Mouse (Mus musculus): ENCODE results near the gene Fzd4.

Fzd4 gene

GRCm38 (mm10) chr7:89401136-89401858, 2.9 kb upstream of the Fzd4 start:
- DNase-seq (ENCODE audit: low spot score), result no peak

DNA sequence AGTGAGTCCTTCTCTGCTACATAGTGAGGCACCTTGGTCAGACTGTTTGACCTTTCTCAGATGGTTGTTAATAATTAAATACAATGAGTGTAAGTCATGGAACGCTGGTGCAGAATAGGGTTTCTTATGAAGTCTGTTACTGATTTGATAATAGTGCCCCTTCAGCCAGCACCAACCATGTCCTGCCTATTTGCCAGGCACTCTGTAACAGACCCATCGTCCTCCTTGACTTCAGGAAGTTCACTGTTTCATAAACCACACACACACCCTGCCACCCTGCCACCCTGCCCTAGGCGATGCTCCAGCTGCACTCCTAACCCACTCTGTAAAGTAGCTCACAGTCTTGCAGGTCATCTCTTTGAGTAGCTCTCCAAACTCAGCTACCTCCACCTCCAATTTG, 2.2 kb upstream of the Fzd4 start:
- no peak for DNase-seq (ENCODE audit: low spot score)

- peak; percentile 81 for DNase-seq (ENCODE audit: low spot score)
Measured at GRCm38 (mm10) chr7:89403053-89403972, 842 bp upstream of the Fzd4 start.

DNA sequence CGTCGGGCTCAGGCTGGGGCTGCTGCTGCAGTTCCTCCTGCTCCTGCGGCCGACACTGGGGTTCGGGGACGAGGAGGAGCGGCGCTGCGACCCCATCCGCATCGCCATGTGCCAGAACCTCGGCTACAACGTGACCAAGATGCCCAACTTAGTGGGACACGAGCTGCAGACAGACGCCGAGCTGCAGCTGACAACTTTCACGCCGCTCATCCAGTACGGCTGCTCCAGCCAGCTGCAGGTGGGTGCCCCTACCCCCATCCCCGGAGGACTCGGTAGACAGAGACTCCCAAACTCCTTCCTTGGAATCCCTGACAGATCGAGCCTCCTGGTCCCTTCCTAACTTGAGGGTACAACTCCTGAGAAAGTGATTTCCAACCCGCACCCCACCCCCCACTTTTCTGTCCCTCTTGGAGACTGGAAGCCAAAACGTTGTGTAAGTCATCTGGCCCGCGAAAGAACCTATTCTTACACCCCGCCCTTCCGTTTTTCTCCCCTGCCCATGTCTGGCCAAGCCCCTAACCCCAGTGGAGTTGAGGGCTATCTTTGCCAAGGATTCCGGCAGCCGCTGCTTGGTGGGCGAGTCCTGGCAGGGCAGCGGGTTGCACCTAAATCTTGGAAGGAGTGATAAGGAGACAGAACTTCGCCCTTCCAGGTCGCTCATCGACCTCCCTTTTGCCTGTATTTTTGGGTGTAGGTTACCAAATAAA, 732 bp downstream of the Fzd4 start:
- peak; percentile 34 for DNase-seq (ENCODE audit: low spot score)

DNA sequence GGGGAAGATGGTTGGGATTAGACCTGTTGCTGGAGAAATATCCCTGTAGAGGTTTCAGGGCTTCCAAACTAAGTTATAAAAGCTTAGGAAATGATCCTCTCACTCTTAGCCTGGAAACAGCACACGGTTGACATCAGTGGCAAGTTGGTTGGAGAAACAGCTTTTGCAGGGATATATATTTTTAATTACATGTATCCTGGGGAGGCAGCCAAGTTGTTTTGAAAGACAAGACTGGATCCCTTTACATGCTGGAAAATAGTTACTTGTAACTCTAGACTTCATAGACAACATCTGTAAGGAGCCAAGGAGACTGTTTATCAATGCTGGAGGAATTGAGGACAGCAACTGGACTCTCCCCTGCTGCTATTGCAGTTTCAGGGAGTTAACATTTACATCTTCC, 1.9 kb downstream of the Fzd4 start:
- DNase-seq (ENCODE audit: low spot score), result no peak

DNA sequence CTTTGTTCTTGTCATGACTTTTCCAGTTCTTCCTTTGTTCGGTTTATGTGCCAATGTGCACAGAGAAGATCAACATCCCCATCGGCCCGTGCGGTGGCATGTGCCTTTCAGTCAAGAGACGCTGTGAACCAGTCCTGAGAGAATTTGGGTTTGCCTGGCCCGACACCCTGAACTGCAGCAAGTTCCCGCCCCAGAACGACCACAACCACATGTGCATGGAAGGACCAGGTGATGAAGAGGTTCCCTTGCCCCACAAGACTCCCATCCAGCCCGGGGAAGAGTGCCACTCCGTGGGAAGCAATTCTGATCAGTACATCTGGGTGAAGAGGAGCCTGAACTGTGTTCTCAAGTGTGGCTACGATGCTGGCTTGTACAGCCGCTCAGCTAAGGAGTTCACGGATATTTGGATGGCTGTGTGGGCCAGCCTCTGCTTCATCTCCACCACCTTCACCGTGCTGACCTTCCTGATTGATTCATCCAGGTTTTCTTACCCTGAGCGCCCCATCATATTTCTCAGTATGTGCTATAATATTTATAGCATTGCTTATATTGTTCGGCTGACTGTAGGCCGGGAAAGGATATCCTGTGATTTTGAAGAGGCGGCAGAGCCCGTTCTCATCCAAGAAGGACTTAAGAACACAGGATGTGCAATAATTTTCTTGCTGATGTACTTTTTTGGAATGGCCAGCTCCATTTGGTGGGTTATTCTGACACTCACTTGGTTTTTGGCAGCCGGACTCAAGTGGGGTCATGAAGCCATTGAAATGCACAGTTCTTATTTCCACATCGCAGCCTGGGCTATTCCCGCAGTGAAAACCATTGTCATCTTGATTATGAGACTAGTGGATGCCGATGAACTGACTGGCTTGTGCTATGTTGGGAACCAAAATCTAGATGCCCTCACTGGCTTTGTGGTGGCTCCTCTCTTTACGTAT, 3.1 kb downstream of the Fzd4 start:
- DNase-seq (ENCODE audit: low spot score), result no peak

DNA sequence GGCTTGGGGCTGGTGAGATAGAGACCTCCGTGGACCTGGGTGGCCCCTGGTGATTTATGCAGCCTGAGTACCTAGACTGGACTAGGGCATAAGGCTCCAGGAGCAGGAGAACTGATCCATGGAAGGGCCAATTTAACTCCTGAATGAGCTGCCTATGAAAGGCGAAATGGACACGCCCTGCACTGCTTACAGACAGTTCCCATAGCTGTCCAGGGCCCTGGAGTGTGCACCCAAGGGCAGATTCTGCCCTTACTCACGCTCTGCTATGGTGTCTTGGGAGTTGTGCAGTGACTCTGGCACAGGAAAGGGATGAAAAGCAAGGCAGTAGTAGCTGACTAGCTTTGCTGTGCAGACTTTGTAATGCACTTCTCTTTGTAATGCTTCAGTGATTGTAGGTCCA, 6.1 kb downstream of the Fzd4 start:
- DNase-seq (ENCODE audit: low spot score), result no peak

- DNase-seq (ENCODE audit: low spot score), result no peak
Measured at GRCm38 (mm10) chr7:89411346-89411745, 7.2 kb downstream of the Fzd4 start.

GRCm38 (mm10) chr7:89412094-89412493, 7.9 kb downstream of the Fzd4 start:
- no peak for DNase-seq (ENCODE audit: low spot score)

DNA sequence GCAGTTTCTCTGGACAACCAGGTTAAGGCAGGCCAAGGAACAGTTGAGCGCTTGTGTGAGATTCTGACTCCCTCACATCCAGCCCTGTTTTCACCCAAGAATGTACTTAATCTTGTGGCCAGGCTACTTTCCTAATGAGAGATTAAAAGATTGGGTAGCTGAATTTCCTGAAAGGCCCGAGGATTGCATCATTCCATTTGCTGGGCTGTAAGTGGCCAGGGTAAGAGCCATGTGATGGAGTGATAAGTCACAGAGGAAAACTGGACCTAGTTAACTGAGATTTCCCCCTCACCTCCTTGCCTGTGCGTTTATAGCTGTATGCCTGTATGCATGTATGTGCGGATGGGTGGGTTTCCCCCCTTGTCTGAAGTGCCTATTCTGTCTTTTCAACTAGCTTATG, 11.9 kb downstream of the Fzd4 start:
- no peak for DNase-seq (ENCODE audit: low spot score)

GRCm38 (mm10) chr7:89417707-89418106, 13.6 kb downstream of the Fzd4 start:
- no peak for DNase-seq (ENCODE audit: low spot score)

DNA sequence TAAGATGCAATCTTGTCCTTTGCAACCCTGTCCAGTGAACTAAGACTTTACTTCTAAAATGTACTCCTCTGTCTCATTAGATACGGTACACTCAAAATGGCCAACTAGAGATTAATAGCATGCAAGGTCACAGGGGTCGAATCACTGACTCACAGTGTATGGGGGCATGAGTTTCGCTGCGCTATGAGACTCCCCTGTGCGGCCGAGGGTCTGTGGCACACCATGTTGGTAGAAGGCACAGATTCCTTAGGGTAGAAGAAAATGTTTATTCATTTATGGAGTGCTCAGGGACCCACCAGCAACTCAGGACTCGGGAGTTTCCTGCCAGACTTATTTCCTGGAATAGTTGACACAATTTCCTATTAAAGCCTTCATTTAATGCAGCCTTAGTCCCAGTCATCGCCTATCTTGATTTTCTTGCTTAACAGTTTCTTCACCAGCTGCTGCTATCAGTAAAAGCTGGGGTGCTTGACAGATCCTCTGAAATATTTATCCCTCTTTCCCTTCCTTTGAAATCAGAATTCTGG, 14.0 kb downstream of the Fzd4 start:
- no peak for DNase-seq (ENCODE audit: low spot score)

GRCm38 (mm10) chr7:89418917-89419679, 14.9 kb downstream of the Fzd4 start:
- DNase-seq (ENCODE audit: low spot score), result no peak

DNA sequence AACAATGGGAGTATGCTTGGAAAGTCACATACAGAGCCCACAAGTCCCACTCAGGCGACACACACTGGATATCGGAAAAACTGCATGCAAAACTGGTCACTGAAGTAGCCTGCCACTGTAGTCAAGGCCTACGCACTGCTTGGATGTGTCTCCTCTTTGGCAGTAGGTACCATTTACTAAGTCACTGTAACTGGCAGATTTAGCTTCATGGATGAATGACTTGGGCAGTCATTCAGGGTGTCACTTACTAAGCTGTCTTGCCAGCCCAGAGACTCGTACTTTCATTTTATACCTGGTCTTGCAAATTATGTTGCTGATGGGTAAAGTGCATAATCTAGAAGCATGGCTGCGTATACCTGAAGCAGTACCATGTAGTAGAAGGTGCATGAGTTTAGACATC, 17.1 kb downstream of the Fzd4 start:
- no peak for DNase-seq (ENCODE audit: low spot score)

- no peak for DNase-seq (ENCODE audit: low spot score)
Measured at GRCm38 (mm10) chr7:89422650-89423049, 18.5 kb downstream of the Fzd4 start.

- DNase-seq (ENCODE audit: low spot score), result no peak
Measured at GRCm38 (mm10) chr7:89423194-89423593, 19.0 kb downstream of the Fzd4 start.

- no peak for DNase-seq (ENCODE audit: low spot score)
Measured at GRCm38 (mm10) chr7:89423688-89424255, 19.6 kb downstream of the Fzd4 start.

DNA sequence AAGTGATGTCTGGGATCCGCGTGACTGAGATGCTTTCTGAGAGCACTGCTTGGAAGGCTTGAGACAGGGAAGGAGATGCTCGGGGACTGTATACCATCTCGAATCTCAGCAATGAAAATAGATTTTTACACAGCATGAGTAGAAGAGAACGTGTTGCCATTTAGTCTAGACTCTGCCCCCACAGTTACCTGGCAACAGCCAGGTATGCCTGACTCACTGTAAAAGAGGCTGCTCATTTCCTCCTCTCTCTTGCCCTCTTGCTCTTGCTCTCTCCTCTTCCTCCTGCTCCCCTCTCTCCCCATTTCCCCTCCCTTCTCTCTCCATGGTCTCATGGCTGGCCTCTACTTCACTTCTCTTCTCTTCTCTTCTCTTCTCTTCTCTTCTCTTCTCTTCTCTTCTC, 20.5 kb downstream of the Fzd4 start:
- DNase-seq (ENCODE audit: low spot score), result no peak

DNA sequence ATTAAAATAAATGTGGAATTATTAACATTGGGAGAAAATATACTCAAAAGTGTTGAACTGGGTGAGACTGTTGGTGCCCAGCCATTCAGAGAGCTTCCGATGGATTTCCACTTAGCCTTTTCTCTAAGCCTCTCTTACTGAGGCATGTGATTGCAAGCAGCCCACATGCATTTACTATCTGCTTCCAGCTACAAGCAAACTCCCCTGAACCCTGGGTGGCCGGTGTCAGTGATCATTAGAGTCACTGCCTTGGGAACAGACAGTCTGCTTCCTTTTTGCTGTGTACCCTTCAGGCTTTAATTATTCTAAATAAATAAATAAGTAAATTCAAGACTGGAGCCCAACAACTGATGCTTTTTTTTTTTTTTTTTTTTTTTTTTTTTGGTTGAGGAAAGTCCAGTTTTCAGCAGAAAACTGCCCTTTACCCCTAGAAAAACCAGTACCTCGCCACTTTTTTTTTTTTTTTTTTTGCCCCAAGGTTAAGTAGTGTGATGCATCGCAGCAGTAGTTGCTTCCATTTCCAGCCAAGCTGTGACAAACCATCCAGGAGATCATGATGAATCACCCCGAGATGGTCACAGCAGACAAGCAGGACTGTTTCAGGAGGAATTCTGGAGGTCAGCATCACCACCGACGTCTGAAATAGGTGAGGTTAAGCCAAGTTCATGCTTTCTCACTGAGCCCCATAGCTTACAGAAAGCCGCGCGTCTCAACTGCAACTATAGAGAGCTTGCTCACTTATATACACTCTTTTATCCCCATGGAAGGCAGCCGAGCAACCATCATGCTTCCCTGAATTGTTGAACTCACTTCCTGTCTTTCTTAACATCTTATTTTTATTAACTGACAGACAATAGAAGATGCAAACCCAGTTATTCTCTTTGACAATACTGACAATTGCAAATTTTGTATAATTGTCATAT, 21.9 kb downstream of the Fzd4 start:
- DNase-seq (ENCODE audit: low spot score), result no peak
